Mouse (Mus musculus): ENCODE measurements at regions not wholly inside any gene's neighbourhood (a gene's known extent, or its start where the extent isn't known, plus 50 kb on each side); places are given as distances from the start of the nearest gene placed in this dataset.

DNA sequence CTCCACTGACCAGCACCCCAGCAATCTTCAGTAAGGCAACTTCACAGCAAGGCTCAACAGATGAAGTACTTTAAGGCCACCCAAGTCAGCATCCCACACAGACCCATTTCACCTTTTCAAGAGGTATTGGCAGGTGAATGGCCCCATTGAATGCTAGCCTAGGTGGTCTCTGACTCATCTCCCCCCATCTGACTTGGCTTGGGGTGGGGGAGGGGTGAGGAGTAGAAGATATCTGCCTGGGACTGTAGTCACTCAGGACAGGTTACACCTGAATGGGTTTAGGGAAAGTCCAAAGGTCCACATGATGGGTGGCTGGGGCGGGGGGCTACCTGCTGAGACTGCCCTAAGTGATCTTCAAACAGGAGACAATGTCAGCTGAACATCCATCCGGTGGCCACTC, 104.0 kb upstream of the Tle3 start:
- DNase-seq = no peak
- Histone ChIP-seq H3K9ac (no peak overlapping the region), H3K27ac (ENCODE audit: low read depth, low read length) (no peak overlapping the region), H3K9me3 (ENCODE audit: low read length) (0 out of 2 replicates have a peak, but pooled peaks cover 5% of the 10 kb centered on the region), H3K4me3 (ENCODE audit: low read depth, low read length) (no peak overlapping the region), H3K4me1 (ENCODE audit: insufficient read depth) (no peaks in the 10 kb centered on the region), H3K4me2 (ENCODE audit: low read depth) (no peak overlapping the region), H3K27me3 (ENCODE audit: insufficient read depth, low read length) (no peaks in the 10 kb centered on the region; the same call in 1 of the 2 replicates), H3K36me3 (ENCODE audit: insufficient read depth) (no peaks in the 10 kb centered on the region)
- ATAC-seq = no peak
- 92% methylated on average over 2 of the region's 2 CpGs for WGBS
- TF ChIP-seq CTCF (IDR thresholded peaks at IDR 0.05; ENCODE audit: low read depth) = no peak

DNA sequence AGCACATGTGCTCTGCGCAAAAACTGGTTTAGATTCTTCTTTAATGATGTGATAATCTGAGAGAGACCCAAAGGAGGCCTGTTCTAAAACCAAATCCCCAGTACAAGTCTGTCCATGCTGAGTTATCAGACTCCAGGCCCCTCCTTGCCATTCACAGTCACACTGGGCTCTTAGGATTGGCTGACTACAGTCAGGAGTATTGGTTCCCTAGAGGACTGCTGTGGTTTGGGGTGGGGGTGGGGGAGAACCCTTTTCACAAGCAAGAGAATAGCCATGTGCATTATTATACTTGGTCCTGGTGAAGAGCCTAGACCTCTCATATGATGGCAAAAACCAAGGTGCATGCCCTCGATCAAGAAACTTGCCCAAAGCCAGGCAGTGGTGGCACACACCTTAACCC, 103.5 kb upstream of the Tle3 start:
- Histone ChIP-seq H3K9me3 (ENCODE audit: low read length) (0 out of 2 replicates have a peak, but pooled peaks cover 5% of the 10 kb centered on the region), H3K27ac (ENCODE audit: low read depth, low read length) (no peak overlapping the region), H3K27me3 (ENCODE audit: insufficient read depth, low read length) (no peaks in the 10 kb centered on the region; the same call in 1 of the 2 replicates), H3K36me3 (ENCODE audit: insufficient read depth) (no peaks in the 10 kb centered on the region), H3K4me1 (ENCODE audit: insufficient read depth) (no peaks in the 10 kb centered on the region), H3K4me3 (ENCODE audit: low read depth, low read length) (no peak overlapping the region), H3K9ac (no peak overlapping the region), H3K4me2 (ENCODE audit: low read depth) (no peak overlapping the region)
- DNase-seq = no peak
- WGBS = 93% methylated on average over 2 of the region's 2 CpGs
- ATAC-seq = no peak
- no peak for TF ChIP-seq CTCF (IDR thresholded peaks at IDR 0.05; ENCODE audit: low read depth)

GRCm38 (mm10) chr9:61269151-61269870, 102.9 kb upstream of the Tle3 start:
- Histone ChIP-seq H3K9me3 (ENCODE audit: low read length) (0 out of 2 replicates have a peak, but pooled peaks cover 5% of the 10 kb centered on the region), H3K4me2 (ENCODE audit: low read depth) (no peak overlapping the region), H3K4me3 (ENCODE audit: low read depth, low read length) (no peak overlapping the region), H3K9ac (no peak overlapping the region), H3K27ac (ENCODE audit: low read depth, low read length) (no peak overlapping the region), H3K27me3 (ENCODE audit: insufficient read depth, low read length) (no peaks in the 10 kb centered on the region; the same call in 1 of the 2 replicates), H3K4me1 (ENCODE audit: insufficient read depth) (no peaks in the 10 kb centered on the region), H3K36me3 (ENCODE audit: insufficient read depth) (no peaks in the 10 kb centered on the region)
- peak; percentile 64 for ATAC-seq
- DNase-seq = peak; percentile 67
- TF ChIP-seq CTCF (IDR thresholded peaks at IDR 0.05; ENCODE audit: low read depth) = no peak
- 64% methylated on average over 5 of the region's 5 CpGs for WGBS

- H3K4me1 ChIP-seq (ENCODE audit: insufficient read depth) = no peaks in the 10 kb centered on the region
- no peak overlapping the region for H3K9ac ChIP-seq
- H3K27ac ChIP-seq (ENCODE audit: low read depth, low read length) = no peak overlapping the region
- H3K9me3 ChIP-seq (ENCODE audit: low read length) = no peaks in the 10 kb centered on the region
- no peaks in the 10 kb centered on the region; the same call in 1 of the 2 replicates for H3K27me3 ChIP-seq (ENCODE audit: insufficient read depth, low read length)
- DNase-seq = no peak
- H3K36me3 ChIP-seq (ENCODE audit: insufficient read depth) = no peaks in the 10 kb centered on the region
- no peak for TF ChIP-seq CTCF (IDR thresholded peaks at IDR 0.05; ENCODE audit: low read depth)
- no peak overlapping the region for H3K4me2 ChIP-seq (ENCODE audit: low read depth)
- no peak overlapping the region for H3K4me3 ChIP-seq (ENCODE audit: low read depth, low read length)
- WGBS = 100% methylated on average over 1 of the region's 1 CpGs
- ATAC-seq = no peak
Measured at GRCm38 (mm10) chr9:61271243-61271642, 100.9 kb upstream of the Tle3 start.

GRCm38 (mm10) chr9:61271769-61272352, 100.3 kb upstream of the Tle3 start:
- no peaks in the 10 kb centered on the region; the same call in 1 of the 2 replicates for H3K27me3 ChIP-seq (ENCODE audit: insufficient read depth, low read length)
- no peak for TF ChIP-seq CTCF (IDR thresholded peaks at IDR 0.05; ENCODE audit: low read depth)
- ATAC-seq (no peak), DNase-seq (no peak)
- H3K4me2 ChIP-seq (ENCODE audit: low read depth) = no peak overlapping the region
- no peaks in the 10 kb centered on the region for H3K36me3 ChIP-seq (ENCODE audit: insufficient read depth)
- 92% methylated on average over 5 of the region's 5 CpGs for WGBS
- no peaks in the 10 kb centered on the region for H3K9me3 ChIP-seq (ENCODE audit: low read length)
- H3K4me3 ChIP-seq (ENCODE audit: low read depth, low read length) = no peak overlapping the region
- no peak overlapping the region for H3K27ac ChIP-seq (ENCODE audit: low read depth, low read length)
- H3K9ac ChIP-seq = no peak overlapping the region
- H3K4me1 ChIP-seq (ENCODE audit: insufficient read depth) = no peaks in the 10 kb centered on the region

- DNase-seq (no peak), ATAC-seq (no peak)
- Histone ChIP-seq H3K4me3 (ENCODE audit: low read depth, low read length) (no peak overlapping the region), H3K4me2 (ENCODE audit: low read depth) (no peak overlapping the region), H3K4me1 (ENCODE audit: insufficient read depth) (peaks cover 10% of the 10 kb centered on the region), H3K27me3 (ENCODE audit: insufficient read depth, low read length) (no peaks in the 10 kb centered on the region; the same call in 1 of the 2 replicates), H3K9me3 (ENCODE audit: low read length) (no peaks in the 10 kb centered on the region), H3K9ac (no peak overlapping the region), H3K27ac (ENCODE audit: low read depth, low read length) (no peak overlapping the region), H3K36me3 (ENCODE audit: insufficient read depth) (no peaks in the 10 kb centered on the region)
- 87% methylated on average over 9 of the region's 9 CpGs for WGBS
- no peak for TF ChIP-seq CTCF (IDR thresholded peaks at IDR 0.05; ENCODE audit: low read depth)
Measured at GRCm38 (mm10) chr9:61274020-61274419, 98.1 kb upstream of the Tle3 start.

All from forebrain, postnatal 0 days (tissue).